Mouse (Mus musculus) midbrain, embryonic 12.5 days (tissue): Measurements from ENCODE around the gene Fmod. TPM values are rescaled to one million over a fixed set of nuclear protein-coding genes. Genes with fewer than 3 reads are reported as not detected.

Source experiments
- ATAC-seq: fragments of 200-750 bp; cut with Nextera tagmentation; 2 replicates; pipeline ENCODE4 v1.8.0; 2017; ENCODE audit warnings: low read depth, moderate TSS enrichment, moderate library complexity; ENCODE audit not compliant: low FRiP score
- H3K27ac ChIP-seq: fragments of 300-500 bp; sonication (generic); replicated peaks from 2 replicates; pipeline ENCODE4 v1.5.1; 2016; ENCODE audit warnings: mild to moderate bottlenecking
- H3K27me3 ChIP-seq: fragments of 300-500 bp; sonication (generic); 2 replicates; pipeline ENCODE4 v1.6.1; 2016; ENCODE audit warnings: mild to moderate bottlenecking
- H3K36me3 ChIP-seq: fragments of 300-500 bp; sonication (generic); 2 replicates; pipeline ENCODE4 v1.6.1; 2016
- H3K4me1 ChIP-seq: fragments of 300-500 bp; sonication (generic); 2 replicates; pipeline ENCODE4 v1.6.1; 2016
- H3K4me2 ChIP-seq: fragments of 300-500 bp; sonication (generic); replicated peaks from 2 replicates; pipeline ENCODE4 v1.6.1; 2016; ENCODE audit warnings: mild to moderate bottlenecking, moderate library complexity
- H3K4me3 ChIP-seq: fragments of 300-500 bp; sonication (generic); 2 replicates; pipeline ENCODE4 v1.5.1; 2016; ENCODE audit warnings: mild to moderate bottlenecking
- H3K9ac ChIP-seq: fragments of 300-500 bp; sonication (generic); replicated peaks from 2 replicates; pipeline ENCODE4 v1.6.1; 2016; ENCODE audit warnings: mild to moderate bottlenecking, moderate library complexity
- H3K9me3 ChIP-seq: fragments of 300-500 bp; sonication (generic); 2 replicates; pipeline ENCODE4 v1.6.1; 2016; ENCODE audit warnings: mild to moderate bottlenecking
- WGBS: fragments of 180-500 bp; shearing (Covaris S2); methylation state at CpG from one replicate; pipeline ENCODE4 v1.1.7; 2016; 5-methylcytosine and 5-hydroxymethylcytosine counted together
- polyA plus RNA-seq: library from polyadenylated mRNA; unstranded; fragments of >200 nt; fragmentation: Nextera tagmentation; extraction: Ambion mirVana; gene quantifications from 2 replicates; pipeline ENCODE4 v1.2.1, GENCODE M21; 2016

The Fmod gene
- polyA plus RNA-seq, 1 experiment from 2014 or later, result 15.0 TPM

- peaks cover 90% of the 10 kb centered on the region for H3K4me1 ChIP-seq
- ATAC-seq, result no peak
- WGBS, result 56% methylated on average over 3 of the region's 3 CpGs
- H3K4me3 ChIP-seq, result no peak overlapping the region
- no peaks in the 10 kb centered on the region for H3K27me3 ChIP-seq
- no peak overlapping the region for H3K9ac ChIP-seq
- H3K4me2 ChIP-seq, result no peak overlapping the region
- no peaks in the 10 kb centered on the region for H3K36me3 ChIP-seq
- H3K27ac ChIP-seq, result peak overlapping the region; percentile 99
- no peaks in the 10 kb centered on the region for H3K9me3 ChIP-seq
Observed at GRCm38 (mm10) chr1:134066554-134066953, 29.5 kb downstream of the Fmod start.

DNA sequence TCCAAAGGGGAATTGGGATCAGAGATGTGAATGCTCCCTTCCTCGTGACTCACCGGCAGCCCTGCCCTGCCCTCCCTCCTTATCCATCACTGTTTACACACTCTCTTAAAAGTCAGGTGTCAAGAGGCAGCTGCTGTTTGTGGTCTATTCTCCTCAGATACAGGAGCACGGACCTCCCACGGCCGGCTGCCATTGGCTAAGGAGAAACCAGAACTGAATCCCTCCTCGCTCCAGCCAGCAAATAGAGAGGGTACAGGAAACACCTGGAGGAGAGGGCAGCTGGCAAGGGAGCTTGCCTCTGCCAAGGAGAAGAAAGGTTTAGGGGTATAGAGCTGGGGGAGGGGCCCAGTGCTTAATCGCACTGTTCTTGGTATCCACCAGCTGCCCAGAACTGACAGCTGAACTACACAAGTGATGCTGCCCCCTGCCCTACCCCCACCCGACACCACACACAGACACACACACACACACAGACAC is 30.1 kb downstream of the Fmod start:
- no peak overlapping the region; the same call in 1 of the 2 replicates for H3K4me2 ChIP-seq
- no peaks in the 10 kb centered on the region for H3K27me3 ChIP-seq
- no peaks in the 10 kb centered on the region for H3K36me3 ChIP-seq
- H3K4me3 ChIP-seq, result no peak overlapping the region
- no peaks in the 10 kb centered on the region for H3K9me3 ChIP-seq
- no peak for ATAC-seq
- H3K27ac ChIP-seq, result peak overlapping the region; percentile 99
- H3K9ac ChIP-seq, result no peak overlapping the region
- WGBS, result 10% methylated on average over 8 of the region's 8 CpGs
- peaks cover 89% of the 10 kb centered on the region for H3K4me1 ChIP-seq

DNA sequence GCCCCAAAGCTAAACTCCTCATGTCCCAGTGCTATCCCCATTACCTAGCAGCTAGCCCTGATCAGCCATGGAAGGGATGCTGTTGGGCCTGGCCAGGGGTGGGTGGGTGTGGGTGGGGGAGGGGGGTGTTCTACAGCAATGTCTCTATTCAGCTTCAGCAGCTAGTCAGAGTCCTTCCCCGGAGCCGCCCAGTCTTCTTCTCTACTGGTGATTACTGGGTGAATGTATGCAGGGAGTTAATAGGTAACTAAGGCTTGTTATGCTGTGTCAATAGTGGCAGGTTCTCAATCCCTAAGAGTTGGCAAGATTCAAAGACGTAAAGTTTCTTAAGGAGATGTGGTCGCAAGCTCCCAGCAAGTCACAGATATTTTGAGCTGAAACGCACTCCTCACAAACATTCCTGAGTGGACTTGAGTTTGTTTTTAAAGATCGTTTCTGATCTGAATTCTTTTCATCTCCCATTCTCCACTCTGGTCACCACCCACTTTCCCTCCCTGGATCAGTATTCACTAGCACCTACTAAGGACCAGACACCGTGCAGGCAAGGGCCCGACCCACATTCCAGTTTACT is 33.1 kb downstream of the Fmod start:
- no peak for ATAC-seq
- Histone ChIP-seq H3K9me3 (no peaks in the 10 kb centered on the region), H3K9ac (no peak overlapping the region), H3K36me3 (peaks cover 7% of the 10 kb centered on the region; the same call in 1 of the 2 replicates), H3K4me1 (peaks cover 84% of the 10 kb centered on the region), H3K27ac (peak overlapping the region; percentile 88), H3K4me2 (no peak overlapping the region), H3K27me3 (no peaks in the 10 kb centered on the region), H3K4me3 (no peak overlapping the region)
- 72% methylated on average over 8 of the region's 8 CpGs for WGBS

DNA sequence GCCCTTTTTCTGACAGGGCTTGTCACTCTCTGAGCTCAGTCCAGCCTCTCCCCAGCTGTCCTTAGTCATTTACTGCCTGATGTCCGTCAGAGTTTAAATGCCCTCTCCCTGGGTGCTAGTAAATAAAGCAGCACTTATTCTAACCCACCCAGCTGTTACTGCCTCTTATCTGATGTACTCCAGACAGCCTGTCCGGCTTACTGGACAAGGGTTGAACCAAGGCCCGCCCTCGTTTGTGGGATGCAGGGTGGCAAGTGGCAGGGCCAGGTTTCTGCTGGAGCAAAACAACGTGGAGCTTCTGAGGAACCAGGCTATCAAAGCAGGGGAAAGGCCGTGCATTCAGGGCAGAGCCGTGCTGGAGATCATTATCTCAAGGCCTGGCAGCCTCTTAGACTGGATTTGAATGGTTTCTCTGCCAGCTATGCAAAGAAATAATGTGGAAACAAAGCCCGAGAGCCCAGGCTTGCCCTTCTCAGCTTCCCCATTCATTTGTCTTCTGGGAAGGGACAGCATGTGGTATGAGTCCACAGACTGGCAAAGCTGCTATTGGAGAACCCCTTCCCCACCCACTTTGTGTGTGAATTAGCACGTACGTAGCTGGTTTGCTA is 34.5 kb downstream of the Fmod start:
- Histone ChIP-seq H3K27ac (peak overlapping the region; percentile 88), H3K4me1 (peaks cover 84% of the 10 kb centered on the region), H3K4me3 (no peak overlapping the region), H3K27me3 (no peaks in the 10 kb centered on the region), H3K9ac (0 out of 2 replicates have a peak overlapping the region, but pooled peaks have one; percentile 5), H3K36me3 (peaks cover 20% of the 10 kb centered on the region), H3K4me2 (no peak overlapping the region), H3K9me3 (no peaks in the 10 kb centered on the region)
- ATAC-seq, result peak; percentile 27
- WGBS, result 29% methylated on average over 10 of the region's 10 CpGs

DNA sequence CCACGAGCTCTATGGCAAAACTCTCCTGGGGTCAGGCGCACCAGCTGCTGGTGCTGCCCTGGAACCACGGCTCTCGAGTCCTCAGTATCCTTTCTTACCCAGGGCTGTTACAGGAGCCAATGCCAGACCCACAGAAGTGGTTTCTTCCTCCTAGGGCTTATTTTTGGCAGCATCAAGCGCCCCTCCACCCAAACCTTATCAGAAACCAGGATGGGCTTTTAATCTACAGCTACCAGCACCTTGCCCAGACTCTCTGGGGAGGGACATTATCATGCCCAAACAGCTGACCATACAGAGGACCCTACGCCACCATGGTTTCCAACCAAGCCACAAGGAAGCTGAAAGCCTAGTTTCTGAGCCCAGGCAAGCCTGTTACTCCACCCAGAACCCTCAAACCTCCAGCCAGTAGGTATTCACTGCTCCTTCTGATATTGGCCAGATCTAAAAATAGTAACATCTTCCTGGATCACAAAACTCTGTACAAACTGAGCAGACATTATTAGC is 36.1 kb downstream of the Fmod start:
- WGBS, result 76% methylated on average over 6 of the region's 6 CpGs
- no peak overlapping the region for H3K9ac ChIP-seq
- no peak for ATAC-seq
- peak overlapping the region; percentile 88 for H3K27ac ChIP-seq
- H3K9me3 ChIP-seq, result no peaks in the 10 kb centered on the region
- H3K27me3 ChIP-seq, result no peaks in the 10 kb centered on the region
- peaks cover 82% of the 10 kb centered on the region for H3K4me1 ChIP-seq
- no peak overlapping the region; the same call in 1 of the 2 replicates for H3K4me2 ChIP-seq
- peaks cover 25% of the 10 kb centered on the region for H3K36me3 ChIP-seq
- H3K4me3 ChIP-seq, result no peak overlapping the region

DNA sequence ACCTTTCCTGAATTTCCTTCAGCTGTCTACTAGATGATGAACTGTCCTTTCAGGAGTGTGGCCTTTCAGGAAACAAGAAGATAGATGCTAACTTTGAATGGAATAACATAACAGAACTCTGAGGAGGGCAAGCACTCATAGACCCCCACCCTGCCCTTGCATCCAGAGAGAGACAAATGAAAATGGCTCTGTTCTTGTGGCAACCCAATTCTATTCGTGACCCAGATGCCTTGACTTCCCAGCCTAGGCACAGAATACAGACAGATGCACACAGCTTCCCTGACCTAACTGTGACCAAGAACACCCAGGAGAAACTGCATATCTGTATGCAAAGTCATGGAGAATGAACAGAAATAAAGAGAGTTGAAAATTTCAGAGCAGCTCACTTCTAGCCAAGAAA is 36.6 kb downstream of the Fmod start:
- Histone ChIP-seq H3K9ac (no peak overlapping the region), H3K4me2 (no peak overlapping the region; the same call in 1 of the 2 replicates), H3K27me3 (no peaks in the 10 kb centered on the region), H3K27ac (peak overlapping the region; percentile 88), H3K4me1 (peaks cover 81% of the 10 kb centered on the region), H3K4me3 (no peak overlapping the region), H3K36me3 (peaks cover 25% of the 10 kb centered on the region), H3K9me3 (no peaks in the 10 kb centered on the region)
- no peak for ATAC-seq
- whole genome bisulfite sequencing, result 86% methylated on average over 1 of the region's 1 CpGs

GRCm38 (mm10) chr1:134074184-134074583 is 37.1 kb downstream of the Fmod start:
- WGBS, result 42% methylated on average over 3 of the region's 3 CpGs
- peaks cover 25% of the 10 kb centered on the region for H3K36me3 ChIP-seq
- no peaks in the 10 kb centered on the region for H3K9me3 ChIP-seq
- H3K4me1 ChIP-seq, result peaks cover 81% of the 10 kb centered on the region
- no peak overlapping the region for H3K4me3 ChIP-seq
- peak overlapping the region; percentile 88 for H3K27ac ChIP-seq
- no peaks in the 10 kb centered on the region for H3K27me3 ChIP-seq
- H3K9ac ChIP-seq, result no peak overlapping the region; the same call in 1 of the 2 replicates
- no peak for ATAC-seq
- H3K4me2 ChIP-seq, result 0 out of 2 replicates have a peak overlapping the region, but pooled peaks have one; percentile 71

DNA sequence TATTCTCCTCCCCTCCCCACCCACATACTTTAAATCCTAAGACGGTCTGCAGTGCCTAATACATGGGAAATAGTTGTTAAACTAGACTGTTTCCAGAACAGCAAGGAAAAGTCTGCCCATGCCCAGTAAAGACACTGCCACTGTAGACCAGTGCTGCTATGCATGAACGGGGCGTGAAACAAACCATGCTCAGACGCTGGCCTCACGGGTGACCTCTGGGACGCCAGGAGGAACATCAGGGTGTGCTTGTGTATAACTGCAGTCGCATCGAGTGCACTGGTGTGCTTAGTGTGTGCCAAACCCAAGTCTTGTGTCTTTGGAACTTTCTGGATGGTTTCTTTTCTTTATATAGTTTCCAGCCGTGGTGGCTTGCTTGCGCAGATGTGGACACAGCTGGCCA is 37.6 kb downstream of the Fmod start:
- ATAC-seq, result no peak
- no peaks in the 10 kb centered on the region for H3K9me3 ChIP-seq
- peak overlapping the region; percentile 88 for H3K27ac ChIP-seq
- peaks cover 25% of the 10 kb centered on the region for H3K36me3 ChIP-seq
- H3K9ac ChIP-seq, result no peak overlapping the region
- H3K4me1 ChIP-seq, result peaks cover 83% of the 10 kb centered on the region
- peak overlapping the region; percentile 83; the same call in 1 of the 2 replicates for H3K4me3 ChIP-seq
- H3K4me2 ChIP-seq, result peak overlapping the region; percentile 71
- H3K27me3 ChIP-seq, result no peaks in the 10 kb centered on the region
- 82% methylated on average over 10 of the region's 10 CpGs for WGBS

- Histone ChIP-seq H3K27ac (peak overlapping the region; percentile 88), H3K9ac (peak overlapping the region; percentile 90), H3K4me2 (peak overlapping the region; percentile 71), H3K36me3 (peaks cover 25% of the 10 kb centered on the region), H3K27me3 (no peaks in the 10 kb centered on the region), H3K9me3 (no peaks in the 10 kb centered on the region), H3K4me1 (peaks cover 83% of the 10 kb centered on the region), H3K4me3 (peak overlapping the region; percentile 83)
- WGBS, result 92% methylated on average over 8 of the region's 8 CpGs
- ATAC-seq, result no peak
Observed at GRCm38 (mm10) chr1:134075532-134075931, 38.5 kb downstream of the Fmod start.

- Histone ChIP-seq H3K27ac (peak overlapping the region; percentile 88), H3K4me2 (peak overlapping the region; percentile 71), H3K4me3 (peak overlapping the region; percentile 83), H3K36me3 (peaks cover 25% of the 10 kb centered on the region), H3K27me3 (no peaks in the 10 kb centered on the region), H3K4me1 (peaks cover 72% of the 10 kb centered on the region), H3K9ac (peak overlapping the region; percentile 90), H3K9me3 (no peaks in the 10 kb centered on the region)
- 20% methylated on average over 2 of the region's 2 CpGs for WGBS
- no peak for ATAC-seq
Observed at GRCm38 (mm10) chr1:134076789-134077188, 39.7 kb downstream of the Fmod start.

DNA sequence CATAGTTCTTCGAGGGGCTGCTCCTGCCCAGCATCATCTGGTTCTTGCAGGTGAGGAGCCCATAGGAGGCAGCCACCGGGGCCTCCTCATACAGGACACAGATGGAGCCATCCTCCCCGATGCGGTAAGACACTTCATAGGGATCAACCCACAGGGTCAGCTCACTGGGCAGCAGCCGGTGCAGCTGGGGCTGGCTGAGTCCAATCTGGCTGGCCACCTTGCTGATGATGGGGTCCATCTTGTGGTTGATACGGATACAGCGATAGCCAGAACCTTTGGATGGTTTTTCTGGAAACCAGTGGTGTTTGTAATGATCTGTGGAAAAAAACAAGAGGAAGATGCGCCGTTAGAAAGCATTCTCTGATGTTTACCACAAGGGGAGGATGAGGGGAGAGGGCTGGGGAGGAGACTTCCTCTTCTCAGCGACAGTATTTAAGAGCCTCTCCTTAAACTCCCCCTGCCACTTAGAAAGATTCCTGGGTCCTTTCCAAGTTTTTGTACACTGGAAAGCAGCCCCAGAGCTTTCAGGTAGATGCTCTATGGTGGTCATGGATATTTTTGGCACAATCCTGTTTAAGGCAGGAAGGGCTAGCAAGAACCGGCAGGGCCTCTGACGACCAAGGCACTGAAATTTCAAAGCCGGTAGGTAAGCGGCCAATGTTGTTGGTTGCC is 40.5 kb downstream of the Fmod start:
- no peaks in the 10 kb centered on the region for H3K9me3 ChIP-seq
- ATAC-seq, result no peak
- H3K36me3 ChIP-seq, result peaks cover 25% of the 10 kb centered on the region
- H3K4me3 ChIP-seq, result peak overlapping the region; percentile 83
- peak overlapping the region; percentile 88 for H3K27ac ChIP-seq
- H3K9ac ChIP-seq, result peak overlapping the region; percentile 90
- WGBS, result 28% methylated on average over 14 of the region's 14 CpGs
- H3K4me1 ChIP-seq, result peaks cover 66% of the 10 kb centered on the region
- H3K27me3 ChIP-seq, result no peaks in the 10 kb centered on the region
- peak overlapping the region; percentile 71 for H3K4me2 ChIP-seq
